Mouse (Mus musculus) erythroblast, adult 5-6 weeks (primary cell): ENCODE results near the gene Ddx25. TPM values are rescaled to one million over a fixed set of nuclear protein-coding genes. Genes with fewer than 3 reads are reported as not detected.

Experiments used
- ATAC-seq: replicated peaks from 2 replicates; pipeline ENCODE4 v1.8.0; 2016; ENCODE audit warnings: moderate number of reproducible peaks, mild to moderate bottlenecking, moderate TSS enrichment, inconsistent platforms; ENCODE audit not compliant: poor library complexity, low FRiP score, severe bottlenecking
- total RNA-seq, 2 experiments: library from RNA; stranded (forward) in 1 of 2; stranded (reverse) in 1 of 2; fragments of 150-400 nt in 1 of 2; fragments of 200-764, 138-1000 nt in 1 of 2; gene quantifications; 2 replicates each; pipeline versions ENCODE4 v1.2.3 to v1.2.4; 2015 to 2017; ENCODE audit warnings: low replicate concordance in 2 of 2

Gene Ddx25
- total RNA-seq, 2 experiments from 2014 or later: not detected

GRCm38 (mm10) chr9:35502361-35503000 is 55.8 kb downstream of the Ddx25 start:
- ATAC-seq: no peak

DNA sequence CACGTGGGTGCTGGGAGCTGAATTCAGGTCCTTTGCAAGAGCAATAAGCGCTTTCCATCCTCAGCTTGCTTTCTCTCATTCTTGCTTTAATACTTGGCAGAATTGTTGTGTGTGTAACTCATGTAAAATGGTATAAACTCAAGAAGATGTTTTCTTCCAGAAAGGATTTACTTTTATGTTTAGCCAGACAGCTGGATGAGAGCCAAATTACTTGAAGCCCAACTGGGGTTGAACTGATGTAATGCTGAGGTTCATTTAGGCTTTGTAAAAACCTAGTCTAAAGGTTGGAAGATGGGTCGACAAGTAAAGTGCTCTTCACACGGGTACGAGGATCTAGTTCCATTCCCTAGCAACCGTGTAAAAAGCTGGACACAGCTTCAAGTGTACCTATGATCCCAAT is 58.4 kb downstream of the Ddx25 start:
- ATAC-seq: no peak

GRCm38 (mm10) chr9:35495471-35495870 is 62.9 kb downstream of the Ddx25 start:
- no peak for ATAC-seq

DNA sequence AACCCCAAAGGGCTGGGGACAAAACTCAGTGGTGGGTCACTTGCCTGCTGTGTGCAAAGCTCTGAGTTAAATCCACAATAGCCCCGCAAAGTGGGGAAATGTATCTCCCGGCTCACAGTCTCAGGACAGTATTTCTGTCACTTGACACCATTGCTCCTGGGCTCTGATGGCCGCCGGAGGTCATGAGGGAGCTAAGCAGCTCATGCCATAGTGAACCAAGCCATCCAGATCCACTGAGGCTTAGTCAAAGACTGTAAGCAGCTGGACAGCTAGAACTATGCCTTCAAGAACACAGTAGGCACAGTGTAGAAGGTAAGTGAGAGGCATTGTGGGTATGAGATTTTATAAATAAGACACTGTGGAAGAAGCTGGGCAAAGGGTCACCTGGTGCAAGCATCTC is 63.4 kb downstream of the Ddx25 start:
- ATAC-seq: no peak

DNA sequence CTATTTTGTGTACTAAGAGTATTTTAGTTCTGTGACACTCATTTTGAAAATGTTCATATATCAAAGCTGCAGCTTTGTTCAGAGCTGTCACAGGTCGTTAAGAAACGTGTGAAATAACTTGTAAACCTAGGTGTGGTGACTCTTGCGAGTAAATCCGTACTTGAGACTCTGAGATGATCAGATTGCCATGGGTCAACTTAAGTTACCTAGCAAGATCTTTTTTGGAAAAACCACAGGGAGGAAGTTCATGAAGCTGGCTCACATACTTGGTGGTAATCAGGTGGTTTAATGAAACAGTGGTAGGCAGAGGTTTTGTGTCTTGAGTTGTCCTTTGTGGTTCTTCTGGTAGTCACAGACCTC is 64.6 kb downstream of the Ddx25 start:
- ATAC-seq: no peak

- ATAC-seq: no peak
Observed at GRCm38 (mm10) chr9:35493033-35493732, 65.1 kb downstream of the Ddx25 start.

DNA sequence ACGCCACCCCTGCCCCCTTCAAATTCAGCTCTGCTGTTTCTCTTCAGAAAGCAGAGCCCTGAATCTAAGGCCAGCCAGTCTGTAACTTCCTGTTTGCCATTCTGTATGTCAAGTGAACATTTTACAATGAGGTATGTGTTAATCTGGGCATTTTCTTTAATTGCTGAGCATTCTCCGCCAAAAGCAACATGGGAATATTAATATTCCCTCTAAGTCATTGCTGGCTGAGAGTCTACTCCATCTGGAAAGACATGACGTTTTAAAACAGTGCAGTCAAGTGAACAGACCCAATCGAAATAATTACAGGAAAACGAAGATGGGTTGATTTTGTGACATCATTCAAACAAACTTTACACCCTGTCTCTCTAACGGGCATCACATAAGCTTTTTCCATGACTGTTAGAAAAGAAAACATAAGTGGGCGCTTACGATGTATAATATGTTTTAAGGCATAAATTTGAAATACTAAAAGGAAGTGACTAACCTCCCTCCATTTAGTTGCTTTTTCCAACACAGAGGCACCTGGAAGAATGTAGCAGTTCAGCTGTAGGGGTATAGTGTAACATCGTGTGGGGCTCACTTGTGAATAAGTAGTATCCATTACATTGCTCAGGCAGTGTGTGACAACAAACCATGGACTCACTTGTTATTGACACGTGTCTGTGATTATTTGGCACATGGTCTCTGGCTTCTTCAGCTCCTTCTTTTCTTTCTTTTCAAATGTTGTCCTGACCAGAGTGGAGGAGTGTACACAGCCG is 67.0 kb downstream of the Ddx25 start:
- no peak for ATAC-seq

DNA sequence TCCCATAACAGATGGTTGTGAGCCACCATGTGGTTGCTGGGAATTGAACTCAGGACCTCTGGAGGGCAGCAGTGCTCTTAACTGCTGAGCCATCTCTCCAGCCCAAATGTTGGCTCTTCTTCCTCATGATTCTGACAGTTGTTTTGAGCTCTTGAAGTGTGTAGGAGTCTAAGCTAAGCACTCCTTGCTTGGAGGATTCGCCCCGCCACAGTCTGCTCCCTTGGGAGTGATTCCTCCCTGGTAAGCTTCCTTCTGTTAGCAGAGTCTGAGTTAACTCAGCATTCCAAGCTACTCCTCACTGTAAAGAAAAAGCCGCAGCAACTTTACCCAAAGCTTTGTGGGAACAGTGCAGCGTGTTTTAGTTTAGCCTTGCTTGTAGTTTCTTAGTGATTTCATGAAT is 69.8 kb downstream of the Ddx25 start:
- no peak for ATAC-seq

Other genes with a start within 250 kb of the Ddx25 start
- 0.58 TPM in 1 of 2 replicates, not detected in the other for gene Cdon, start 137.4 kb downstream of the Ddx25 start, total RNA-seq (2015; ENCODE audit: low replicate concordance)
- gene Cdon, start 137.4 kb downstream of the Ddx25 start, total RNA-seq (2017; ENCODE audit: low replicate concordance): 0.09 TPM in 1 of 2 replicates, not detected in the other
- gene Gm1113, start 40.3 kb downstream of the Ddx25 start, total RNA-seq (2015; ENCODE audit: low replicate concordance): not detected in 2 replicates
- not detected in 2 replicates for gene Gm1113, start 40.3 kb downstream of the Ddx25 start, total RNA-seq (2017; ENCODE audit: low replicate concordance)
- gene Pus3, start 67 bp upstream of the Ddx25 start, total RNA-seq (2015; ENCODE audit: low replicate concordance): 1.5 and 9.4 TPM in 2 replicates
- 3.4 and 6.0 TPM in 2 replicates for gene Pus3, start 67 bp upstream of the Ddx25 start, total RNA-seq (2017; ENCODE audit: low replicate concordance)
- not detected in 2 replicates for gene Pate2, start 11.8 kb upstream of the Ddx25 start, total RNA-seq (2015; ENCODE audit: low replicate concordance)
- gene Pate2, start 11.8 kb upstream of the Ddx25 start, total RNA-seq (2017; ENCODE audit: low replicate concordance): not detected in 2 replicates
- 4.8 and 15.4 TPM in 2 replicates for gene Hyls1, start 11.9 kb upstream of the Ddx25 start, total RNA-seq (2015; ENCODE audit: low replicate concordance)
- gene Hyls1, start 11.9 kb upstream of the Ddx25 start, total RNA-seq (2017; ENCODE audit: low replicate concordance): 5.5 and 6.0 TPM in 2 replicates
- not detected in 2 replicates for gene Pate4, start 53.4 kb upstream of the Ddx25 start, total RNA-seq (2015; ENCODE audit: low replicate concordance)
- not detected in 2 replicates for gene Pate4, start 53.4 kb upstream of the Ddx25 start, total RNA-seq (2017; ENCODE audit: low replicate concordance)
- gene Pate3, start 89.7 kb upstream of the Ddx25 start, total RNA-seq (2015; ENCODE audit: low replicate concordance): not detected in 2 replicates
- not detected in 2 replicates for gene Pate3, start 89.7 kb upstream of the Ddx25 start, total RNA-seq (2017; ENCODE audit: low replicate concordance)
- not detected in 2 replicates for gene Pate1, start 128.9 kb upstream of the Ddx25 start, total RNA-seq (2015; ENCODE audit: low replicate concordance)
- gene Pate1, start 128.9 kb upstream of the Ddx25 start, total RNA-seq (2017; ENCODE audit: low replicate concordance): not detected in 2 replicates
- not detected in 2 replicates for gene Gm17677, start 182.5 kb upstream of the Ddx25 start, total RNA-seq (2015; ENCODE audit: low replicate concordance)
- not detected in 2 replicates for gene Gm17677, start 182.5 kb upstream of the Ddx25 start, total RNA-seq (2017; ENCODE audit: low replicate concordance)
- not detected in 2 replicates for gene Gm17727, start 219.6 kb upstream of the Ddx25 start, total RNA-seq (2015; ENCODE audit: low replicate concordance)
- not detected in 2 replicates for gene Gm17727, start 219.6 kb upstream of the Ddx25 start, total RNA-seq (2017; ENCODE audit: low replicate concordance)
- gene Gm27235, start 231.6 kb upstream of the Ddx25 start, total RNA-seq (2015; ENCODE audit: low replicate concordance): not detected in 2 replicates
- not detected in 2 replicates for gene Gm27235, start 231.6 kb upstream of the Ddx25 start, total RNA-seq (2017; ENCODE audit: low replicate concordance)
- gene D730048I06Rik, start 231.6 kb upstream of the Ddx25 start, total RNA-seq (2015; ENCODE audit: low replicate concordance): not detected in 2 replicates
- gene D730048I06Rik, start 231.6 kb upstream of the Ddx25 start, total RNA-seq (2017; ENCODE audit: low replicate concordance): not detected in 2 replicates